Comparison of ENCODE assay signal across 11 mouse cellular contexts in the genomic region with DNA sequence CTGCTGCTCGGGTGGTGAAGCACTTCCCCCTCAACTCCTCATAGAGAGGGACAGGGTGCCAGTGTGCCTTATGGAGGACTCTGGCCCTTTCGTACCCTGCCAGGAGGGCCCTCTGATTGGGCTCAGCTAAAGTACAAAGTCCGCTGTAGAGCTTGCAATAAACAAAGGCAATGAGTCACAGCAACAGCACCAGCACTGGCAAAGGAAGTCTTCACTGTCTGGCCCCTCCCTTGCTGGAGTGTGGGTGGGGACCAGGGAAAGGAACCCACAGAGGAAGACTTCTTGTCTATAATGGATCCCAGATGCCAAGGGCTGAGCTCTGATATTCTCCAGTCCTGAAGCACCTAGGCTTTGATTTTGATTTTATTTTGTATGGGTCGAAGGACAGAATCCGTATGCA.
DNase-seq lines count a peak whose midpoint lies in the region; ATAC-seq lines count a peak whose summit lies in the region.
"Had no signal": no experiment of that assay in that cellular context is flagged by ENCODE, and none has a peak within 500 bp of the region (broad histone marks: within the 10 kb centered on the region; RNA-seq: fewer than 3 reads in every experiment).

No protein-coding gene starts in this region.

- no peaks in the 10 kb centered on the region for H3K9me3 ChIP-seq in intestine, embryonic 16.5 days (ENCODE audit: control insufficient read depth, low read length)
- no peaks in the 10 kb centered on the region for H3K9me3 ChIP-seq in limb, embryonic 12.5 days
- H3K9me3 ChIP-seq in forebrain, embryonic 14.5 days (replicated peaks; ENCODE audit: control insufficient read depth, low read length): no peaks in the 10 kb centered on the region
- H3K9me3 ChIP-seq: hindbrain, embryonic 15.5 days had no signal

- no peaks in the 10 kb centered on the region for H3K36me3 ChIP-seq in intestine, embryonic 16.5 days (ENCODE audit: control insufficient read depth, insufficient read depth, low read length)
- H3K36me3 ChIP-seq in limb, embryonic 12.5 days: no peaks in the 10 kb centered on the region
- no peaks in the 10 kb centered on the region for H3K36me3 ChIP-seq in forebrain, embryonic 14.5 days (ENCODE audit: control insufficient read depth, insufficient read depth, low read length)
- H3K36me3 ChIP-seq: hindbrain, embryonic 15.5 days had no signal

- H3K27me3 ChIP-seq in intestine, embryonic 16.5 days (replicated peaks; ENCODE audit: control insufficient read depth, insufficient read depth, low read length): no peaks in the 10 kb centered on the region
- no peaks in the 10 kb centered on the region for H3K27me3 ChIP-seq in limb, embryonic 12.5 days
- H3K27me3 ChIP-seq in forebrain, embryonic 14.5 days (replicated peaks; ENCODE audit: control insufficient read depth, insufficient read depth, low read length): no peaks in the 10 kb centered on the region
- H3K27me3 ChIP-seq: hindbrain, embryonic 15.5 days had no signal

- H3K9ac ChIP-seq in intestine, embryonic 16.5 days (ENCODE audit: low read depth, low read length): no peak overlapping the region
- H3K9ac ChIP-seq in limb, embryonic 12.5 days (replicated peaks): no peak overlapping the region
- no peak overlapping the region for H3K9ac ChIP-seq in forebrain, embryonic 14.5 days (ENCODE audit: low read length)
- H3K9ac ChIP-seq: hindbrain, embryonic 15.5 days had no signal

- peak; percentile 100 for ATAC-seq in intestine, embryonic 16.5 days
- no peak for ATAC-seq in limb, embryonic 12.5 days (ENCODE audit: insufficient number of reproducible peaks, insufficient read depth, low FRiP score, low TSS enrichment, low read depth)
- no peak for ATAC-seq in forebrain, embryonic 14.5 days

- no peak overlapping the region for H3K4me2 ChIP-seq in intestine, embryonic 16.5 days (ENCODE audit: low read depth, low read length)
- H3K4me2 ChIP-seq in limb, embryonic 12.5 days: no peak overlapping the region
- no peak overlapping the region for H3K4me2 ChIP-seq in forebrain, embryonic 14.5 days (ENCODE audit: low read length)
- H3K4me2 ChIP-seq: hindbrain, embryonic 15.5 days had no signal

- 39% methylated on average over 5 of the region's 5 CpGs for WGBS in intestine, embryonic 16.5 days
- WGBS in limb, embryonic 12.5 days: 21% methylated on average over 5 of the region's 5 CpGs
- 79% methylated on average over 5 of the region's 5 CpGs for WGBS in forebrain, embryonic 14.5 days

- no peak overlapping the region for H3K4me3 ChIP-seq in intestine, embryonic 16.5 days (ENCODE audit: low read length)
- no peak overlapping the region for H3K4me3 ChIP-seq in limb, embryonic 12.5 days (replicated peaks)
- H3K4me3 ChIP-seq in forebrain, embryonic 14.5 days (ENCODE audit: low read depth, low read length): no peak overlapping the region
- H3K4me3 ChIP-seq: hindbrain, embryonic 15.5 days had no signal

- H3K27ac ChIP-seq in intestine, embryonic 16.5 days (ENCODE audit: low read length): no peak overlapping the region
- H3K27ac ChIP-seq in limb, embryonic 12.5 days: peak overlapping the region; percentile 57; the same call in 1 of the 2 replicates
- H3K27ac ChIP-seq in forebrain, embryonic 14.5 days (ENCODE audit: low read depth, low read length): no peak overlapping the region
- H3K27ac ChIP-seq: hindbrain, embryonic 15.5 days had no signal

- peak; percentile 3 for DNase-seq in 3134 (ENCODE audit: extremely low read depth, insufficient read length, low spot score)
- DNase-seq in embryo, embryonic 10 days (ENCODE audit: low spot score): peak; percentile 66
- no peak for DNase-seq in adrenal gland, postnatal 4 days (ENCODE audit: low spot score in 2 of 2)
- DNase-seq in adrenal gland, adult (ENCODE audit: inconsistent age in 2 of 2, low spot score in 1 of 2): no peak
- DNase-seq in right cerebral cortex, postnatal 25 days: no peak
- DNase-seq in forebrain, embryonic 14.5 days (ENCODE audit: low spot score): no peak
- DNase-seq: adrenal gland, postnatal 14 days; cerebellum, postnatal 36 days had no signal

- 0 out of 2 replicates have a peak, but pooled peaks cover 8% of the 10 kb centered on the region for H3K4me1 ChIP-seq in intestine, embryonic 16.5 days (ENCODE audit: control insufficient read depth, insufficient read depth, low read length)
- H3K4me1 ChIP-seq in limb, embryonic 12.5 days (replicated peaks): peaks cover 20% of the 10 kb centered on the region
- H3K4me1 ChIP-seq in forebrain, embryonic 14.5 days (ENCODE audit: control insufficient read depth, insufficient read depth, low read length): no peaks in the 10 kb centered on the region
- H3K4me1 ChIP-seq: hindbrain, embryonic 15.5 days had no signal

Comparison
In these comparisons a context has a peak if more than half of its experiments do, and no peak if none do; other contexts are left out.
1. DNase-seq: peak in 3134 (single experiment) and embryo, embryonic 10 days (single experiment); none in adrenal gland, postnatal 4 days (0 of 2), adrenal gland, adult (0 of 2), right cerebral cortex, postnatal 25 days (single experiment) and forebrain, embryonic 14.5 days (single experiment).